ENCODE assay signal across 8 mouse cellular contexts in genomic region chr5:24388246-24388915, GRCm38 (mm10). TPM values are rescaled to one million over a fixed set of nuclear protein-coding genes. Genes with fewer than 3 reads are reported as not detected.
DNase-seq lines count a peak whose midpoint lies in the region; ATAC-seq lines count a peak whose summit lies in the region.
"Had no signal": no experiment of that assay in that cellular context is flagged by ENCODE, and none has a peak within 500 bp of the region (broad histone marks: within the 10 kb centered on the region; RNA-seq: fewer than 3 reads in every experiment).

No protein-coding gene starts in this region.

- peak overlapping the region; percentile 68 for H3K9ac ChIP-seq in limb, embryonic 11.5 days (ENCODE audit: low read length)
- peak overlapping the region; percentile 29; the same call in 1 of the 2 replicates for H3K9ac ChIP-seq in stomach, embryonic 14.5 days (replicated peaks; ENCODE audit: low read depth, low read length)

- H3K36me3 ChIP-seq in megakaryocyte, embryonic 14.5 days (replicated peaks; ENCODE audit: low read length) = peaks cover 13% of the 10 kb centered on the region
- H3K36me3 ChIP-seq in forebrain, embryonic 10.5 days (replicated peaks) = no peaks in the 10 kb centered on the region
- H3K36me3 ChIP-seq in limb, embryonic 11.5 days (ENCODE audit: control insufficient read depth, insufficient read depth, low read length) = no peaks in the 10 kb centered on the region
- H3K36me3 ChIP-seq in stomach, embryonic 14.5 days (ENCODE audit: control insufficient read depth, insufficient read depth, low read length) = no peaks in the 10 kb centered on the region

- H3K4me2 ChIP-seq in limb, embryonic 11.5 days (ENCODE audit: low read depth, severe bottlenecking) = peak overlapping the region; percentile 97
- H3K4me2 ChIP-seq in stomach, embryonic 14.5 days (replicated peaks; ENCODE audit: low read depth, low read length) = peak overlapping the region; percentile 95

- WGBS in forebrain, embryonic 10.5 days = 26% methylated on average over 26 of the region's 26 CpGs
- 25% methylated on average over 26 of the region's 26 CpGs for WGBS in limb, embryonic 11.5 days
- 29% methylated on average over 26 of the region's 26 CpGs for WGBS in stomach, embryonic 14.5 days

- peaks cover 78% of the 10 kb centered on the region for H3K4me1 ChIP-seq in megakaryocyte, embryonic 14.5 days
- peaks cover 55% of the 10 kb centered on the region for H3K4me1 ChIP-seq in forebrain, embryonic 10.5 days
- H3K4me1 ChIP-seq in limb, embryonic 11.5 days (ENCODE audit: control insufficient read depth, insufficient read depth, low read length) = peaks cover 12% of the 10 kb centered on the region; the same call in 1 of the 2 replicates
- H3K4me1 ChIP-seq in stomach, embryonic 14.5 days (ENCODE audit: control insufficient read depth, insufficient read depth, low read length) = peaks cover 7% of the 10 kb centered on the region

- ATAC-seq in megakaryocyte, adult 5-6 weeks (ENCODE audit: poor library complexity, severe bottlenecking) = no peak
- 0 out of 2 replicates have a peak, but pooled peaks have one; percentile 4 for ATAC-seq in limb, embryonic 11.5 days (ENCODE audit: insufficient number of reproducible peaks, low FRiP score, low TSS enrichment, low read depth)
- ATAC-seq in stomach, embryonic 14.5 days (ENCODE audit: insufficient number of reproducible peaks, insufficient read depth, low FRiP score, low read depth) = no peak; the same call in 1 of the 2 replicates

- H3K4me3 ChIP-seq in megakaryocyte, embryonic 14.5 days (replicated peaks) = peak overlapping the region; percentile 93
- H3K4me3 ChIP-seq in forebrain, embryonic 10.5 days = peak overlapping the region; percentile 61
- peak overlapping the region; percentile 38 for H3K4me3 ChIP-seq in limb, embryonic 11.5 days (ENCODE audit: low read depth, low read length)
- H3K4me3 ChIP-seq in stomach, embryonic 14.5 days (ENCODE audit: low read depth, low read length) = peak overlapping the region; percentile 45

- peak overlapping the region; percentile 78 for H3K27ac ChIP-seq in forebrain, embryonic 10.5 days
- no peak overlapping the region for H3K27ac ChIP-seq in limb, embryonic 11.5 days (replicated peaks; ENCODE audit: low read depth, low read length)
- H3K27ac ChIP-seq in stomach, embryonic 14.5 days (ENCODE audit: low read length) = no peak overlapping the region

- no peak for DNase-seq in forebrain, embryonic 10.5 days (ENCODE audit: extremely low spot score, low spot score)
- DNase-seq in limb, embryonic 11.5 days (ENCODE audit: low spot score) = no peak
- DNase-seq in layer of hippocampus, adult 11-12 months (ENCODE audit: low spot score) = no peak
- no peak for DNase-seq in gastrocnemius, postnatal 4 days (ENCODE audit: low spot score in 2 of 2)

- H3K27me3 ChIP-seq in megakaryocyte, embryonic 14.5 days (replicated peaks) = peaks cover 45% of the 10 kb centered on the region
- peaks cover 77% of the 10 kb centered on the region for H3K27me3 ChIP-seq in forebrain, embryonic 10.5 days (ENCODE audit: poor library complexity, severe bottlenecking)
- H3K27me3 ChIP-seq in limb, embryonic 11.5 days (ENCODE audit: control insufficient read depth, insufficient read depth, low read length) = 0 out of 2 replicates have a peak, but pooled peaks cover 5% of the 10 kb centered on the region
- no peaks in the 10 kb centered on the region for H3K27me3 ChIP-seq in stomach, embryonic 14.5 days (ENCODE audit: control insufficient read depth, insufficient read depth, low read length)

- H3K9me3 ChIP-seq in megakaryocyte, embryonic 14.5 days = no peaks in the 10 kb centered on the region
- H3K9me3 ChIP-seq in forebrain, embryonic 10.5 days = no peaks in the 10 kb centered on the region
- H3K9me3 ChIP-seq in limb, embryonic 11.5 days (ENCODE audit: control insufficient read depth, low read length) = no peaks in the 10 kb centered on the region
- H3K9me3 ChIP-seq in stomach, embryonic 14.5 days (ENCODE audit: control insufficient read depth, low read depth, low read length) = no peaks in the 10 kb centered on the region

RNA-seq across cellular contexts. Expression of gene Atg9b, which starts 3.6 kb away (rescaled TPM):
- polyA plus RNA-seq in megakaryocyte, embryonic 14.5 days (2012; ENCODE audit: insufficient read depth, low replicate concordance) = 1.8 and 4.2 TPM in 2 replicates
- 0.33 and 0.50 TPM in 2 replicates for total RNA-seq in megakaryocyte, adult 5-6 weeks (2015)
- total RNA-seq in megakaryocyte, adult 5-6 weeks (2017) = 2.2 and 2.7 TPM in 2 replicates
- polyA plus RNA-seq in forebrain, embryonic 10.5 days (2016; fragmentation: Nextera tagmentation; extraction: Ambion mirVana) = 0.99 and 1.3 TPM in 2 replicates
- polyA plus RNA-seq in limb, embryonic 11.5 days (2014; fragmentation: Nextera tagmentation; extraction: Ambion mirVana) = 0.35 and 1.2 TPM in 2 replicates
- polyA plus RNA-seq in stomach, embryonic 14.5 days (2014; fragmentation: Nextera tagmentation; extraction: Ambion mirVana) = 0.57 and 0.68 TPM in 2 replicates
- under 1 TPM; 0.67 to 0.86 TPM for total RNA-seq in gastrocnemius, postnatal 4 days (2021)
- total RNA-seq: neutrophil, adult 5-6 weeks had no signal

RNA-seq across cellular contexts. Expression of gene Abcb8, which starts 5.1 kb away (rescaled TPM):
- polyA plus RNA-seq in megakaryocyte, embryonic 14.5 days (2012; ENCODE audit: insufficient read depth, low replicate concordance) = 10.6 and 45.2 TPM in 2 replicates
- 9.3 and 13.9 TPM in 2 replicates for total RNA-seq in megakaryocyte, adult 5-6 weeks (2015)
- 3.3 and 5.6 TPM in 2 replicates for total RNA-seq in megakaryocyte, adult 5-6 weeks (2017)
- 57.1 and 61.8 TPM in 2 replicates for polyA plus RNA-seq in forebrain, embryonic 10.5 days (2016; fragmentation: Nextera tagmentation; extraction: Ambion mirVana)
- 37.6 and 40.5 TPM in 2 replicates for polyA plus RNA-seq in limb, embryonic 11.5 days (2014; fragmentation: Nextera tagmentation; extraction: Ambion mirVana)
- polyA plus RNA-seq in stomach, embryonic 14.5 days (2014; fragmentation: Nextera tagmentation; extraction: Ambion mirVana) = 46.2 and 52.5 TPM in 2 replicates
- 10 to 100 TPM; 48.0 to 51.9 TPM for total RNA-seq in gastrocnemius, postnatal 4 days (2021)

RNA-seq across cellular contexts. Expression of gene Nos3, which starts 23.8 kb away (rescaled TPM):
- polyA plus RNA-seq in megakaryocyte, embryonic 14.5 days (2012; ENCODE audit: insufficient read depth, low replicate concordance) = not detected in 2 replicates
- total RNA-seq in megakaryocyte, adult 5-6 weeks (2015) = 0.05 and 0.25 TPM in 2 replicates
- total RNA-seq in megakaryocyte, adult 5-6 weeks (2017) = 0.16 and 0.29 TPM in 2 replicates
- 7.6 and 8.1 TPM in 2 replicates for polyA plus RNA-seq in forebrain, embryonic 10.5 days (2016; fragmentation: Nextera tagmentation; extraction: Ambion mirVana)
- 4.8 and 5.3 TPM in 2 replicates for polyA plus RNA-seq in limb, embryonic 11.5 days (2014; fragmentation: Nextera tagmentation; extraction: Ambion mirVana)
- polyA plus RNA-seq in stomach, embryonic 14.5 days (2014; fragmentation: Nextera tagmentation; extraction: Ambion mirVana) = 4.6 and 4.9 TPM in 2 replicates
- total RNA-seq in gastrocnemius, postnatal 4 days (2021) = 10 to 100 TPM; 10.4 to 11.7 TPM
- total RNA-seq: neutrophil, adult 5-6 weeks had no signal

RNA-seq across cellular contexts. Expression of gene Asic3, which starts 24.8 kb away (rescaled TPM):
- not detected in 2 replicates for polyA plus RNA-seq in megakaryocyte, embryonic 14.5 days (2012; ENCODE audit: insufficient read depth, low replicate concordance)
- not detected in 2 replicates for total RNA-seq in megakaryocyte, adult 5-6 weeks (2015)
- total RNA-seq in megakaryocyte, adult 5-6 weeks (2017) = not detected in 2 replicates
- 0.20 TPM in 1 of 2 replicates, not detected in the other for polyA plus RNA-seq in forebrain, embryonic 10.5 days (2016; fragmentation: Nextera tagmentation; extraction: Ambion mirVana)
- polyA plus RNA-seq in limb, embryonic 11.5 days (2014; fragmentation: Nextera tagmentation; extraction: Ambion mirVana) = 0.33 and 0.40 TPM in 2 replicates
- polyA plus RNA-seq in stomach, embryonic 14.5 days (2014; fragmentation: Nextera tagmentation; extraction: Ambion mirVana) = 0.26 TPM in 1 of 2 replicates, not detected in the other
- under 1 TPM; 0.22 to 0.52 TPM for total RNA-seq in gastrocnemius, postnatal 4 days (2021)

RNA-seq across cellular contexts. Expression of gene Cdk5, which starts 34.9 kb away (rescaled TPM):
- 6.0 and 14.5 TPM in 2 replicates for polyA plus RNA-seq in megakaryocyte, embryonic 14.5 days (2012; ENCODE audit: insufficient read depth, low replicate concordance)
- 18.2 and 27.5 TPM in 2 replicates for total RNA-seq in megakaryocyte, adult 5-6 weeks (2015)
- total RNA-seq in megakaryocyte, adult 5-6 weeks (2017) = 16.9 and 18.2 TPM in 2 replicates
- 42.7 and 48.9 TPM in 2 replicates for polyA plus RNA-seq in forebrain, embryonic 10.5 days (2016; fragmentation: Nextera tagmentation; extraction: Ambion mirVana)
- 48.6 and 49.2 TPM in 2 replicates for polyA plus RNA-seq in limb, embryonic 11.5 days (2014; fragmentation: Nextera tagmentation; extraction: Ambion mirVana)
- polyA plus RNA-seq in stomach, embryonic 14.5 days (2014; fragmentation: Nextera tagmentation; extraction: Ambion mirVana) = 46.4 and 47.7 TPM in 2 replicates
- 10 to 100 TPM; 24.4 to 25.7 TPM for total RNA-seq in gastrocnemius, postnatal 4 days (2021)

Comparison
In these comparisons a context has a peak if more than half of its experiments do, and no peak if none do; other contexts are left out.
1. H3K4me3 ChIP-seq: peak in every context shown above with its lines; median percentile 93 in megakaryocyte, embryonic 14.5 days; 61 in forebrain, embryonic 10.5 days; 45 in stomach, embryonic 14.5 days; 38 in limb, embryonic 11.5 days.